Mouse (Mus musculus) intestine, postnatal 0 days (tissue): ENCODE data around the gene Vmn1r79. TPM values are rescaled to one million over a fixed set of nuclear protein-coding genes. Genes with fewer than 3 reads are reported as not detected.
"Not testable (repeated sequence)": the region's sequence is repeated elsewhere in the genome, so short reads cannot be mapped to it uniquely, and the experiment has no call there.

Experiments used
- ATAC-seq: fragments of 200-750 bp; cut with Nextera tagmentation; 2 replicates; pipeline ENCODE4 v1.8.0; 2017; ENCODE audit warnings: mild to moderate bottlenecking, moderate TSS enrichment, moderate library complexity
- H3K27ac ChIP-seq: fragments of 300-500 bp; sonication (generic); 2 replicates; pipeline ENCODE4 v1.5.1; 2014; ENCODE audit warnings: mild to moderate bottlenecking, low read depth, low read length, moderate library complexity
- H3K27me3 ChIP-seq: fragments of 300-500 bp; sonication (generic); replicated peaks from 2 replicates; pipeline ENCODE4 v1.6.1; 2014; ENCODE audit warnings: low read length, mixed read lengths; ENCODE audit not compliant: control insufficient read depth, insufficient read depth
- H3K36me3 ChIP-seq: fragments of 300-500 bp; sonication (generic); 2 replicates; pipeline ENCODE4 v1.6.1; 2014; ENCODE audit warnings: mild to moderate bottlenecking, moderate library complexity; ENCODE audit not compliant: control insufficient read depth, insufficient read depth
- H3K4me1 ChIP-seq: fragments of 300-500 bp; sonication (generic); replicated peaks from 2 replicates; pipeline ENCODE4 v1.6.1; 2014; ENCODE audit warnings: antibody characterized with exemption, low read length, mixed read lengths; ENCODE audit not compliant: control insufficient read depth, insufficient read depth
- H3K4me2 ChIP-seq: fragments of 300-500 bp; sonication (generic); replicated peaks from 2 replicates; pipeline ENCODE4 v1.6.1; 2014; ENCODE audit warnings: low read depth, mild to moderate bottlenecking, moderate library complexity
- H3K4me3 ChIP-seq: fragments of 300-500 bp; sonication (generic); 2 replicates; pipeline ENCODE4 v1.5.1; 2014; ENCODE audit warnings: low read depth, low read length
- H3K9ac ChIP-seq: fragments of 300-500 bp; sonication (generic); 2 replicates; pipeline ENCODE4 v1.6.1; 2014; ENCODE audit warnings: mild to moderate bottlenecking, low read depth, low read length
- H3K9me3 ChIP-seq: fragments of 300-500 bp; sonication (generic); 2 replicates; pipeline ENCODE4 v1.6.1; 2016; ENCODE audit warnings: mixed run types; ENCODE audit not compliant: control insufficient read depth
- CTCF ChIP-seq: sonication (generic); IDR thresholded peaks from 2 replicates; pipeline ENCODE4 v1.5.1; 2016; ENCODE audit warnings: low read depth, mild to moderate bottlenecking, control low read depth, antibody characterized with exemption, moderate library complexity
- WGBS: fragments of 180-500 bp; shearing (Covaris S2); extraction: QIAGEN DNeasy Blood & Tissue Kit; methylation state at CpG from one replicate; pipeline ENCODE4 v1.1.7; 2014; 5-methylcytosine and 5-hydroxymethylcytosine counted together
- polyA plus RNA-seq: library from polyadenylated mRNA; unstranded; fragments of >200 nt; fragmentation: Nextera tagmentation; extraction: Ambion mirVana; gene quantifications from 2 replicates; pipeline ENCODE4 v1.2.1, GENCODE M21; 2015

The Vmn1r79 gene
- not detected in 2 replicates for polyA plus RNA-seq

DNA sequence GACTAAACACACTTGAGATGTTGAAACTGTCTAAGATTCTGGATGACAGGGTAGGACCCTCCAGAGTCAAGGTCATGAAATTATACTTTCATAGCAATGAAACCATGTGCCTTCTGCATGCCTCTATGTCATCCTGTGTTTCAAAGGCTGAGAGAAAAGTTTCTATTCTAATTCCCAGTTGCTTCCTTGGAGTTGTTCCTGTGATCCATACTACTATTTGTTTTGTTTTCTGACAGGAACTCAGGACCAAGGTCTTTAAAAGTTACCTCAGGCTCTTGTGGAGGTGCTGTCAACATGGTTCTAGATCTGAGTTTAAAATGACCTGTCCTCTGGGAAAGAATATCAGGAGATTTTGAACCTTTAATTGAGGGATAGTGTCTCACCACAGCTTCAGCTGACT lies at the start of gene Vmn1r79:
Vmn1r79 (plus strand) TSS at position 301 of the 400 bp plus-strand sequence.
- H3K9ac ChIP-seq, H3K4me3 ChIP-seq, H3K27ac ChIP-seq, ATAC-seq, H3K4me2 ChIP-seq, H3K27me3 ChIP-seq, H3K9me3 ChIP-seq, H3K36me3 ChIP-seq, H3K4me1 ChIP-seq: not testable (repeated sequence)

DNA sequence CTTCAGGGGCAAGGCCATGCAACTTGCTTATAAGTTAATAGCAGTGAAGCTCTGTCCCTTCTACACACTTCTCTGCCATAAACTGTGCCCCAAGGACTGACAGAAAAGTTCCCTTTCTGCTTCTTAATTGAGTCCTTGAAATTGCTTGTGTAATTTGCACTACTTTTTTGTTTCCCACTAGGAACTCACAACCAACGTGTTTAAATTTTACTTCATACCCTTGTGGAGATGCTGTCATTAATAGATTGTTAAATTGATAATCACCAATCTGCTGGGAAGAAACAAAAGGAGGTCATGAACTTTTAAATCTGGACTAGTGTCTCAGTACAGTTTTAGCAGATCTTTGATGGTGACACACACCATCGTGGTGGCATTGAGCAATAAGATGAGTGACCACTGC lies 21.1 kb upstream of the Vmn1r79 start, which contains the start of gene Vmn1r78:
Vmn1r78 (plus strand) TSS at position 301 of the 400 bp plus-strand sequence.
- 49% methylated on average over 2 of the region's 2 CpGs for WGBS
- no peaks in the 10 kb centered on the region for H3K36me3 ChIP-seq
- TF ChIP-seq CTCF = no peak

GRCm38 (mm10) chr7:12156463-12156862 lies 14.6 kb upstream of the Vmn1r79 start:
- 29% methylated on average over 1 of the region's 1 CpGs for WGBS
- not testable (repeated sequence) for H3K27ac ChIP-seq, H3K4me1 ChIP-seq, H3K27me3 ChIP-seq, H3K9ac ChIP-seq, H3K36me3 ChIP-seq, H3K4me3 ChIP-seq, ATAC-seq, H3K9me3 ChIP-seq, H3K4me2 ChIP-seq

More for the DNA sequence above, 21.1 kb upstream of the Vmn1r79 start, which contains the start of gene Vmn1r78:
- Histone ChIP-seq H3K27me3 (no peaks in the 10 kb centered on the region), H3K4me3 (no peak within 1 kb of the TSS), H3K4me2 (no peak within 1 kb of the TSS), H3K9me3 (no peaks in the 10 kb centered on the region), H3K27ac (no peak within 1 kb of the TSS), H3K9ac (no peak within 1 kb of the TSS), H3K4me1 (no peaks in the 10 kb centered on the region)
- no peak for ATAC-seq

DNA sequence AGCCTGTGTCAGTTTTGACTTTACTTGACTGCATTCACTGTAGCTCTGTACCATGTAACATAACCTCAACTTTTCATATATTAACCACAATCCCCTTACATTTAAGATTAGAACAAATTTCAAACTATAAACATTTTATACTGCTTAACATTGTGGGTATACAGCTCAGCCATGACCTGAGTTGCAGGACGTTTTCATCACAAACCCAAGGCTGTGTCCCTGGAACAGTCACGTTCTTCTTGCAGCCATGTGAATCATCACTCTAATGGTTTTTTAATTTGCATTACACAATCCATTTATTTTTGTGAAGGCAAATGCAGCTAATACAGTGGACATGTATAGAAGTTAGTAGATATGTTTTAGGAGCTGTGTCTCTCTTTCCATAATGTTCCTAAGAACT lies 1.8 kb downstream of the Vmn1r79 start:
- H3K4me2 ChIP-seq, H3K27ac ChIP-seq, H3K9me3 ChIP-seq, H3K36me3 ChIP-seq, H3K4me3 ChIP-seq, H3K27me3 ChIP-seq, H3K4me1 ChIP-seq, H3K9ac ChIP-seq, ATAC-seq: not testable (repeated sequence)
- WGBS = 54% methylated on average over 2 of the region's 2 CpGs

- 77% methylated on average over 1 of the region's 1 CpGs for WGBS
- no peak within 1 kb of the TSS for H3K4me3 ChIP-seq
- no peaks in the 10 kb centered on the region for H3K36me3 ChIP-seq
- ATAC-seq = no peak
- H3K9me3 ChIP-seq = peaks cover 3% of the 10 kb centered on the region; the same call in 1 of the 2 replicates
- no peak within 1 kb of the TSS for H3K27ac ChIP-seq
- no peak within 1 kb of the TSS for H3K4me2 ChIP-seq
- no peak for TF ChIP-seq CTCF
- no peaks in the 10 kb centered on the region for H3K4me1 ChIP-seq
- no peak within 1 kb of the TSS for H3K9ac ChIP-seq
- H3K27me3 ChIP-seq = no peaks in the 10 kb centered on the region
Observed at GRCm38 (mm10) chr7:12188986-12189385, 17.9 kb downstream of the Vmn1r79 start, which contains the start of gene Vmn1r80. Vmn1r80 (plus strand) TSS chr7:12189286.

GRCm38 (mm10) chr7:12204141-12204540 lies 33.1 kb downstream of the Vmn1r79 start:
- 71% methylated on average over 2 of the region's 2 CpGs for WGBS
- 0 out of 2 replicates have a peak, but pooled peaks cover 6% of the 10 kb centered on the region for H3K9me3 ChIP-seq
- TF ChIP-seq CTCF = no peak
- no peaks in the 10 kb centered on the region for H3K4me1 ChIP-seq
- no peak for ATAC-seq
- H3K27me3 ChIP-seq = no peaks in the 10 kb centered on the region
- no peaks in the 10 kb centered on the region for H3K36me3 ChIP-seq
- no peak overlapping the region for H3K27ac ChIP-seq
- no peak overlapping the region for H3K4me3 ChIP-seq
- H3K9ac ChIP-seq = no peak overlapping the region
- no peak overlapping the region for H3K4me2 ChIP-seq

Other genes starting within 250 kb of the Vmn1r79 start
- not detected in 2 replicates for gene Vmn1r76, start 233.1 kb upstream of the Vmn1r79 start, polyA plus RNA-seq
- not detected in 2 replicates for gene Vmn1r77, start 134.5 kb upstream of the Vmn1r79 start, polyA plus RNA-seq
- gene Vmn1r78, start 21.0 kb upstream of the Vmn1r79 start, polyA plus RNA-seq = not detected in 2 replicates
- not detected in 2 replicates for gene Vmn1r80, start 18.0 kb downstream of the Vmn1r79 start, polyA plus RNA-seq
- gene Vmn1r81, start 97.0 kb downstream of the Vmn1r79 start, polyA plus RNA-seq = not detected in 2 replicates
- gene Vmn1r82, start 129.2 kb downstream of the Vmn1r79 start, polyA plus RNA-seq = not detected in 2 replicates
- gene Vmn1r83, start 158.2 kb downstream of the Vmn1r79 start, polyA plus RNA-seq = not detected in 2 replicates
- not detected in 2 replicates for gene Vmn1r84, start 198.0 kb downstream of the Vmn1r79 start, polyA plus RNA-seq